Mouse (Mus musculus) thymus, postnatal 25 days (tissue): ENCODE results near the gene Asb11.
A peak's percentile ranks its signal among the peaks of the same experiment; 100 is the strongest.

Source experiments
- DNase-seq: peaks from one replicate; pipeline ENCODE4 v3.0.0; 2022

The Asb11 gene

DNA sequence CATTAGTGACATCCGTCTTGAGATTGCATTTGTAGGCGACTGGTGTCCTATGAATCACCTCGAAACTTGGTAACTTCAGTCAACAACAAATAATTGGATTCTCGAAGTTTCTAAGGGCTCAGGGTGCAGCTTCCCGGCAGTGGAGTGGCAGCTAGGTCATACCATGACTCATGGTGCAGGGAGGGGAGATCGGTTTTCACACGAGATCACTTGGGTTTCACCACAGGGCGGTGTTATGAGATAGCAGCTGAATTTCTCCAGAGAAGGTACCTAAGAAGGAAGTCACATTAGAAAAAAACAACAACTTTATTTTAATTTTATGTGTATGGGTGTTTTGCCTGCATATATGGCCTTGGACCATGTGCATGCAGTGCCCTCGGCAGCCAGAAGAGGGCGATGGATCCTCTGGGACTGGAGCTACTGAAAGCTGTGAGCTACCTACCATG is 9.3 kb downstream of the Asb11 start:
- peak; percentile 8 for DNase-seq

DNA sequence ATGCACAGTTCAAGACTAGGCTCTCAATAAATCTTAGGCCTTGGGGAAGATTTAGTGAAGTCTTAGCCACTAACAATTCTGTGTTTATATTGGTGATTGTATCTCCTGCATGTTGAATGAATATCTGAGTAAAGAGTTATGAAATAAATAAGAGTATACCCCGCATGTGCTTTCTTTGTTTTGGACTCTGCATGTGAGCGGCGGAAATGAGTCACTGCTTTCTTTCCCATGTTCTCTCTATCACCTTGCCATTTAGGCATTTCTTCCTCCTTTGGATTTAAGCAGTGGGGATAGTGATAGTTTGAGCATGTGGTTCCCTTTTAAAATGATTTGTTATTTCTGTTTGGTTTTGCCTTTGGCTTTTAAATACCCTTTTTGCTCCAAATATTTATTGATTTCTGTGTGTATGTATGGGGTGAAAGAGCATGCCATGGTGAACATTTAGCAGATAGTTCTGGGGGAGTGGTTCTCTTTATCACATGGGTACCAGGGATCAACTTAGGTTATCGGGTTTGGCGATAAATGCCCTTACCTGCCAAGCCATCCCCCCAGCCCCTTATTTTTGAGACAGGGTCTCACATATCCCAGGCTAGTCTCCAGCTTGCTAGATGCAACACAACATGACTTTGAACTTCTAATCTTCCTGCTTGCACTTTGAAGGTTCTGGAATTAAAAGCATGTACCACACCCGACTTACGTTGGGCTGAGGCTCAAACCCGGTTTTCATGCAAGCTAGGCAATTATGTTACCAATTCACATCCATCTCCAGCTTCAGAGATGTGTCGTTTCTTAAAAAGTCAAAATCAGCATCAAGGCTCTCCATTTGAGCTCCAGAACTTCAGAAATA is 10.3 kb downstream of the Asb11 start:
- no peak for DNase-seq

DNA sequence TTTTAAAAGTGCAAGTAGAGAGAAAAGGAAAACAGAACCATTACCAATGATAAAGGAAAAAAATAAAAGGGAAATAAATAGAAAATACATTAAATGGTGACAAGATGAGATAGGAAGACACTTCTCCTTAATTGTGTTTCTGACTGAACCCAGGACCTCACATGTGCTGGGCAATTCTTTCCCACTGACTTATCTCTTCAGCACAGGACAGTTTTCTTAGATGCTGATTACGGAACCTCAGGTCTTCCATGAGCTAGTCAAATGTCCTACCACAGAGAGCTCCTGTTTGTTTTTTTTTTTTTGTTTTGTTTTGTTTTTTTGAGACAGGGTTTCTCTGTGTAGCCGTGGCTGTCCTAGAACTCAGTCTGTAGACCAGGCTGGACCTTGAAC is 10.9 kb downstream of the Asb11 start:
- no peak for DNase-seq

DNA sequence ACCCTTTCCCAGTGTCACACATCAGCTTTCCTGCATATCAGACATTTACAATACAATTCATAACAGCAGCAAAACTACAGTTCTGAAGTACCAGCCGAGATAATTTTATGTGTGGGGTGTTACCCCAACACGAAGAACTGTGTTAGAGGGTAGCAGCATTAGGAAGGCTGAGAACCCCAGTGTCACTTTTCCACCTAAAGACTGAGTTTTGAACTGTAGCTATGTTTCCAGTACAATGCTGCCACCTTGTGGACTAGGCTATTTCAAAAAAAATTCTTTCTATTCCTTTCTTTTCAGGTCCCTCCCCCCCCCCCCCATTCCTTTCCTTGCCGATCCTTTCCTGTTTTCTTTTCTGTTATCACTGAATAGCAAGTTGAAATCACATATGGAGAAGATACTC is 12.4 kb downstream of the Asb11 start:
- DNase-seq, result peak; percentile 8

DNA sequence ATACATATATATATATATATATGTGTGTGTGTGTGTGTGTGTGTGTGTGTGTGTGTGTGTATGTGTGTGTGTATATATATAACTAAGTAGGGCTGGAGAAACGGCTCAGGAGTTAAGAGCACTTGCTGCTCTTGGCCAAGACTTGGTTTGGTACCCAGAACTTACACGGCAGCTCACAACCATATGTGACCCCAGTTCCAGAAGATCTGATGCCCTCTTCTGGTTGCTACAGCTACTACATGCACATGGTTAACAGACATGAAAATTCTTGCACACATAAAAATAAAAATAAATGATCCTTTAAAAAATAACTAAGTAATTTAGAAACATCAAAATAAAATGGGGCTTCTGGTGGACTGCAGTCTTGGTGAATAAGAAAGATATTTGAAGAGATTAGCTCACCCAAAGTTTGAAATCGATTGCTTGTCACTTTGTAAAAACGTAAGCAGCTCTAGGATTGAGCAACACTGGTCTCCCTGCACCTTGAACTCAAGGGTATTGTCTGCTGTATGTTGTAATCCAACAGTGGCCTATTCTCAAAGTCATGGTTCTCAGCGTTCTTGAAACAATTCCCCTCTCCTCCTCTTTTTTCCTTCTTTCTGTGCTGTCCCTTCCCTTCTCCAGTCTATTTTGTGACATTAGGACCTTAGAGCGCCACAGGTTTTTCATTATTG is 22.5 kb downstream of the Asb11 start:
- peak; percentile 1 for DNase-seq

DNA sequence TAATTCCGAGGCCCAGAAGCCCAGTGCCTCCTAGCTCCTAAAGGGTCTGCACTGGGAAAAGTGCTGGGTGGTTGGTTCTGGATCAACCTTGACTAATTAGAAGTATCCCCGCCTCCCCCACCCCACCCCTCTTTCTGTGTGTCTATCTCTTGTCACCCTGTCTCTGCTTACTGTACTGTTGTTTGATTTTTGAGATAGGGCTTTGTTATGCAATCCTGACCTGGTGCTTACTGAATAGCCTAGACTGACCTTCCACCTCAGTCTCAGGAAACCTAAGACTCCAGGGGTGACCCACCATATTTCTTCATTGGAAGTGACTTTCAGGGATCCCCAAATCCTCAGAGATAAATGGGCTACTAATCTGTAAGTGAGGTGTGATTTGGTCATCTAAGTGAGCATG is 65.5 kb downstream of the Asb11 start:
- no peak for DNase-seq

DNA sequence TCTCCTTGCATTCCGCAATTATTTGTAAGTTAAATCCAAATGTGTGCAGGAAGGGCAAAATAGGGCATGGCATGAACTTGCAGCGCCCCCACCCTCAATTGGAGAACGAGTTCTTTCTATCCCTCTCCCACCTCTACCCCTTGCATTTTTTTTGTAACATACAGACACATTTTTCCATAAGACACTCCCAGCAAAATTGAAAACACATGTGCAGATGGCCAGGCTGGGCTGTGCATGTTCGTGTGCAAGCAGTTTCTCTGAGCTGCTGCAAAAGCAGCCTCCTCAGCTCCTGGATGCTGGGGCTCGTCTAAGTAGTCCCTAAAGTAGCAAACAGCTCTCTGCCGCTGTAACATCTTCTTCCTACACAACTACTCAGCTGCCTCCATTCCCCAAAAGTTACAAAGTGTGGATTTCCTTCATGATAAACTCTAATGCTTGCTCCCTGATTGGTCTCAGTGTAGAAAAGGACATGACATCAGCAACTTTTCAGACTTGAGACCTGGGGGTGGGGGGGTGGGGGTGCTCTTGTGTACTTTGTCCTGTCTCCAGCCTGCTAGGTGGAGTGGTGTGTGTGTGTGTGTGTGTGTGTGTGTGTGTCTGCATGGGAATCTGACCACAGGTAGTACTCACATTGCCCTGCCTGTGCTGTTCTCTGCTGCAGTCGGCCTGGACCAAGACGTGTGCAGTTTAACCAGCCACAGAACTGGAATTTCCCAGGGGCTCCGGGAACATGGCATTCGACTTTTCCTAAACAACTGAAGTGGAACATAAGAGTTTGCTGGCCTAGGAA is 69.1 kb downstream of the Asb11 start, which contains the start of gene Asb9:
TSS of gene Asb9 (plus strand) at position 619 of the 790 bp plus-strand sequence.
- no peak for DNase-seq

DNA sequence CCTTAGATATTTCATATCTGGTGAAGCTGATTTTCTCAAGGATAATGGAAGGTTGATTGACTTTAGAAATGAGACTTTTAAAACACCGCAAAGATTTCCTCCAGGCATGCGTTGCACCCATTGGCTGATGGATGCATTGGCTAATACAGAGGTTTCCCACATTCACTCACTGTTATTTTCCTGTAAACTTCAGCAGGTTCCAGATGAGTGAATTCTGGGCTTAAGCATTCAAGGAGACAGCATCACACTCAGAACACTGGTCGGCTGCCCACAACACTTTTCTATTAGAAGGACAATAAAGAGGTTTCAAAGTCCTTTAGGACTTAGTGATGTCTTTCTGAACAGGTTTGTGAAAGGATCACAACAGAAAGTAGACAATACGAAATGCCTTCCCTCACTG is 70.3 kb downstream of the Asb11 start:
- no peak for DNase-seq

DNA sequence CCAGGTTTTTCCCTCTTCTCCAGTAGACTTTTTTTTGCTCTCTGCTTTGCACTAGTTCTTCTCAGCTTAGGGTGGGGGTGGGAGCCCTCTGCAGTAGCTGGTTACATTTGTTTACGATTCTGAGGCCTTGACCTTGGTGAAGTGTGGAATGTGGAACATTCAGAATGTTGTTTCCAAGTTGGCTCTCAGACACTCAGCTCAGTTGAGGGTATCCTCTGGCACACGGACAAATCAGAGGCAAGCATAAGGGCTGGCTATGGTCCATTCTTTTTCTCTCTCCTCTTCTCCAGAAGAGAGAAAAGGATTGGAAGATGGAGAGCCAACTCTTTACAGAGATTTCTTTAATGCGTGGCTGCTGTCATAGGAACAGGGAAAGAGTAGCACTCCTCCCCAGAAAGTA is 71.9 kb downstream of the Asb11 start:
- no peak for DNase-seq
